In the genomic region with DNA sequence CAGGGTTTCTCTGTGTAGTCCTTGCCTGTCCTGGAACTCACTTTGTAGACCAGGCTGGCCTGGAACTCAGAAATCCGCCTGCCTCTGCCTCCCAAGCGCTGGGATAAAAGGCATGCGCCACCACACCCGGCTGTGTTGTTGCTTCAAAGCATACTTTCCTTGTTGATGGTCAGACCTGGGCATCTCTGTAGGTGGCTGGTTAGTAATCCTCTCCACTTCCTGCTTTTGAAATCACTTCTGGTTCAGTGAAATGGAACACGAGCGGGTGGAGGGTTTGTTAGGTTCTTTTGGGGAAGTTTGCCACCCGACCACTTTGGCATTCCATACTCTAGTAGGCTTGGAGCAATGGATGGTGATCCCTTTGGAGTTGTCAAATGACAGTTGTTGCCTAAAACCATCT, we compare ENCODE assay signal across 16 mouse cellular contexts.
"Had no signal": no experiment of that assay in that cellular context is flagged by ENCODE, and none has a peak within 500 bp of the region (broad histone marks: within the 10 kb centered on the region; RNA-seq: fewer than 3 reads in every experiment).

No protein-coding gene starts in this region.

- H3K27ac ChIP-seq: lung, embryonic 15.5 days; midbrain, embryonic 13.5 days; midbrain, embryonic 15.5 days; neural tube, embryonic 12.5 days; stomach, embryonic 15.5 days; stomach, postnatal 0 days had no signal

- H3K9ac ChIP-seq: liver, postnatal 0 days; lung, embryonic 15.5 days; midbrain, embryonic 13.5 days; midbrain, embryonic 15.5 days; neural tube, embryonic 12.5 days; stomach, embryonic 15.5 days had no signal

- H3K4me1 ChIP-seq: lung, embryonic 15.5 days; midbrain, embryonic 15.5 days; neural tube, embryonic 12.5 days had no signal

- H3K27me3 ChIP-seq: lung, embryonic 15.5 days; megakaryocyte, embryonic 14.5 days; midbrain, embryonic 13.5 days; midbrain, embryonic 15.5 days; neural tube, embryonic 12.5 days; stomach, embryonic 15.5 days had no signal

- H3K4me2 ChIP-seq: lung, embryonic 15.5 days; midbrain, embryonic 11.5 days; midbrain, embryonic 13.5 days; midbrain, embryonic 15.5 days; neural tube, embryonic 12.5 days; stomach, embryonic 15.5 days had no signal

- H3K9me3 ChIP-seq: lung, embryonic 15.5 days; megakaryocyte, embryonic 14.5 days; midbrain, embryonic 13.5 days; midbrain, embryonic 15.5 days; neural tube, embryonic 12.5 days; stomach, embryonic 15.5 days had no signal

- H3K4me3 ChIP-seq: lung, embryonic 15.5 days; midbrain, embryonic 13.5 days; midbrain, embryonic 15.5 days; neural tube, embryonic 12.5 days; stomach, embryonic 15.5 days had no signal

- ATAC-seq: liver, postnatal 0 days; lung, postnatal 0 days; midbrain, embryonic 13.5 days; midbrain, embryonic 15.5 days had no signal

- DNase-seq: liver, postnatal 0 days; lung, adult 2 months; lung, postnatal 14 days; lung, postnatal 36 days; right cerebral cortex, postnatal 14 days; thymus, adult 2 months; thymus, postnatal 25 days had no signal
